Mouse (Mus musculus): ENCODE results near the gene Mad2l2. TPM values are rescaled to one million over a fixed set of nuclear protein-coding genes. Genes with fewer than 3 reads are reported as not detected.

Mad2l2 gene
- total RNA-seq, 2 experiments from 2014 or later, result 3.4 to 8.6 TPM

GRCm38 (mm10) chr4:148137503-148137902 is 7.3 kb downstream of the Mad2l2 start:
- ATAC-seq (replicated peaks; ENCODE audit: low FRiP score, poor library complexity, severe bottlenecking), result no peak

GRCm38 (mm10) chr4:148139767-148140097 is 9.5 kb downstream of the Mad2l2 start:
- no peak; the same call in 1 of the 2 replicates for ATAC-seq (replicated peaks; ENCODE audit: low FRiP score, poor library complexity, severe bottlenecking)

GRCm38 (mm10) chr4:148140098-148141011 is 10.2 kb downstream of the Mad2l2 start:
- ATAC-seq (replicated peaks; ENCODE audit: low FRiP score, poor library complexity, severe bottlenecking), result peak; percentile 95

GRCm38 (mm10) chr4:148143721-148144120 is 13.5 kb downstream of the Mad2l2 start:
- no peak for ATAC-seq (replicated peaks; ENCODE audit: low FRiP score, poor library complexity, severe bottlenecking)

GRCm38 (mm10) chr4:148147714-148148113 is 17.5 kb downstream of the Mad2l2 start:
- no peak for ATAC-seq (replicated peaks; ENCODE audit: low FRiP score, poor library complexity, severe bottlenecking)

- ATAC-seq (replicated peaks; ENCODE audit: low FRiP score, poor library complexity, severe bottlenecking), result no peak
Measured at GRCm38 (mm10) chr4:148149540-148149939, 19.4 kb downstream of the Mad2l2 start.

GRCm38 (mm10) chr4:148150242-148150641 is 20.1 kb downstream of the Mad2l2 start:
- no peak for ATAC-seq (replicated peaks; ENCODE audit: low FRiP score, poor library complexity, severe bottlenecking)

GRCm38 (mm10) chr4:148150953-148151266 is 20.7 kb downstream of the Mad2l2 start:
- no peak for ATAC-seq (replicated peaks; ENCODE audit: low FRiP score, poor library complexity, severe bottlenecking)

GRCm38 (mm10) chr4:148151267-148152168 is 21.3 kb downstream of the Mad2l2 start, which contains the start of gene Fbxo6:
Fbxo6 (minus strand) TSS chr4:148152140.
- peak; percentile 73 for ATAC-seq (replicated peaks; ENCODE audit: low FRiP score, poor library complexity, severe bottlenecking)

- no peak for ATAC-seq (replicated peaks; ENCODE audit: low FRiP score, poor library complexity, severe bottlenecking)
Measured at GRCm38 (mm10) chr4:148152547-148152946, 22.4 kb downstream of the Mad2l2 start.

- no peak for ATAC-seq (replicated peaks; ENCODE audit: low FRiP score, poor library complexity, severe bottlenecking)
Measured at GRCm38 (mm10) chr4:148154006-148154405, 23.8 kb downstream of the Mad2l2 start.

GRCm38 (mm10) chr4:148154982-148155381 is 24.8 kb downstream of the Mad2l2 start:
- ATAC-seq (replicated peaks; ENCODE audit: low FRiP score, poor library complexity, severe bottlenecking), result no peak

GRCm38 (mm10) chr4:148158436-148159348 is 28.5 kb downstream of the Mad2l2 start:
- no peak for ATAC-seq (replicated peaks; ENCODE audit: low FRiP score, poor library complexity, severe bottlenecking)

- ATAC-seq (replicated peaks; ENCODE audit: low FRiP score, poor library complexity, severe bottlenecking), result peak; percentile 80
Measured at GRCm38 (mm10) chr4:148159544-148160435, 29.6 kb downstream of the Mad2l2 start.

GRCm38 (mm10) chr4:148160436-148161390 is 30.5 kb downstream of the Mad2l2 start, which contains the start of the genes Fbxo44 and Fbxo2:
Fbxo44 (minus strand) TSS chr4:148160482.
Fbxo2 (plus strand) TSS chr4:148160621.
- ATAC-seq (replicated peaks; ENCODE audit: low FRiP score, poor library complexity, severe bottlenecking), result no peak

- ATAC-seq (replicated peaks; ENCODE audit: low FRiP score, poor library complexity, severe bottlenecking), result no peak
Measured at GRCm38 (mm10) chr4:148164002-148164439, 33.8 kb downstream of the Mad2l2 start.

GRCm38 (mm10) chr4:148164461-148164860 is 34.3 kb downstream of the Mad2l2 start:
- ATAC-seq (replicated peaks; ENCODE audit: low FRiP score, poor library complexity, severe bottlenecking), result no peak
